Mouse (Mus musculus) liver, embryonic 18 days (tissue): ENCODE data around the gene Fam131b. TPM values are rescaled to one million over a fixed set of nuclear protein-coding genes. Genes with fewer than 3 reads are reported as not detected.

Source experiments
- polyA plus RNA-seq: library from polyadenylated mRNA; depleted of rRNA; stranded (reverse); fragments of >200 nt; gene quantifications from 2 replicates; pipeline ENCODE4 v1.2.3, GENCODE M21; 2012; rRNA removed

The Fam131b gene
- 0.03 and 0.05 TPM in 2 replicates for polyA plus RNA-seq

DNA sequence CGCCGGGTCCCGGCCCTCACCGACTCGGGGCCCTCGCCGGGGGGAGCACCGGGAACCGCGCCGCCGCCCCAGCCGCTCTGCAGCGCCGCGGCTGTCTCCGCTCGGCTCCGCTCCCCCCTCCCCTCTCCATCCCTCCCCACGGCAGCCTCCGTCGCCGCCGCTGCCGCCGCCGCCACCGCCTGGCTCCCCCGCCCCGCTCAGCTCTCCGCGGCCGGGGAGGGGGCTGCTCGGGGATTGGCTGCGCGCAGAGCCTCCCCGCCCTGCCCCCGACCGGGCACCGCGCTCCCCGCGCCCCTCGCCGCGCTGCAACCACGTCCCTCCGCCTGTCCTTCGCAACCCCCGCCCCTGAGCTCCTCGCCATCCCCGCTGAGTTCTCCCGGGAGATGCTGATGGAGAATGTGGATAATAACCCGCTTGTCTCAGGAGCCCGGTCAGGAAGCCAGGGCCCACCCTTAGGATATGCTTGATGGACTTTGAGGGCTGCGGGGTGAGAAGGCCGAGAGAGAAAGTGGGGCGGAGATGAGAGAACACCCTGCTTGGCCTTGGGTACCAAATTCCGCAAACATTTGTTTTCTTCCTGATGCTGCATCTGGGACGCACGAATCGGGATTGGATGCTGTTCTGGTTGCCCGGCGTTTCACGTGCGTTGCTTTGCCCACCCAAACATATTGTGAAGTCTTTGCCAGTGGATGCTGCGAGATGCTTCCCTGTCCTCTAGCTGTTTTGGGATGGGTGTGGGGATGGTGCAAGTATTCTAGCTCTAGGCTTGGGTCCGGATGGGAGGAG, at the start of gene Fam131b:
Gene Fam131b, minus strand, starts transcription at position 162 of the 786 bp plus-strand sequence.

DNA sequence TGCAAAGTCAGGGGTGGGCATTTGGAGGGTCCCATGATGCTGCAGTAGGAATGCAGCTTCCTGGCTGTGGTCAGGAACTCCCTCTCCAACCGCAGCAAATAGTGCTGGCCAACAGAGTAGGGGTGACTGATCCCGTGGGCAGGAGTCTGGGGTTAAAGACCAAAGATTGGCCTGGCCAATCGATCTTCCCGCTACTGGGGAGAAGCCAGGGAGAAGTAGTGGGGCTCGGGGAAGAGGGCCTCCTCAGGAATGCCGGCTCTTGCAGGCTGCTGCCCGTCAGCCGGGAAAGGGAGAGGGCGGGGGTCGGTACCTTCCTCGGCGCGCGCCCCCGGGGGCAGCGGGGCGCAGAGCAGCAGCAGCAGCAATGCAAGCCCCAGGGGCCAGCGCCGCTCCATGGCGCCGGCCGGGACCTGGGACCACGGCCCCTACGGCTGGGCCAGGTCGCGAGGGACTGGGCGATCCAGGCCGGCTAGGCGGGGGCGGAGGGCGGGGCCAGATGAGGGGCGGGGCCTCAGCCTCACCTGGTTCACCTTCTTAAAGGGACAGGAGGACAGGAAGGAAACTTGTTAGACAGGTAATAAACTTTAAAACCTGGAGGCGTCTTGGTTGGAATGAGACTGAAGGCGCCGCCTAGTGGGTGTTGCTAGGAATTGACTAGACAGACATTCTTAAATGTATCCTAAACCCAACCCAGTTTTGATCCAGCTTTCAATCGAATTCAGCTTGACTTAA, 48.5 kb upstream of the Fam131b start, which contains the start of gene Epha1:
Gene Epha1, minus strand, starts transcription at position 453 of the 732 bp plus-strand sequence.

DNA sequence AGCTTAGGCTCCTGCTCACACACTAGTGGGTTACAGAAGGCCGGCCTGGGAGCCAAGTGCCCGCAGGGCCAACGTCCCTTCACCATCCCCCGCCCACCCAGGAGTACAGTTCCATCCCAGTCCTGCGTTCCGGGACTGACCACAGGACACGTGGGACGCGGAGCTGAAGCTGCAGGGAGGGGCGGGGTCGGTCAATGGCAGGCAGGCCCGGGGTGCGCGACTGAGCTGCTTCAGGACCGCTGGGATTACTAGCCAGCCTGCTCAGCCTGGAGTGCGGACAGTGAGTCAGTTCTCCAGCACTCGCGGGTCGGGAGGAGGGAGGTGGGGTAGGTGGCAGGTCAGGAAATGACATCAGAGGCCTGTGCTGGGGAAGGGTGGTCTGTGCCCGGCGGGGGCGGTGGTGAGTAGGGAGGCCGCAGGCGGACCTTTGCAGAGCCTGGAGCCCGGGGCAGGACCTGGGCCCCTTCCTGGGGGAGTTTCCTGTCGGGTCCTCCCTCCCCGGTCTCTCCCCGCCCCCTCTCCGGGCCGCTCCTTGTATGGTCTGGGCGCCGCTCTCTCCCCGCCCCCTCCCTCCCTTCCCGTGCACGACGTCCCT, 25.1 kb upstream of the Fam131b start, which contains the start of gene Zyx:
Gene Zyx, plus strand, starts transcription at position 205 of the 595 bp plus-strand sequence.

DNA sequence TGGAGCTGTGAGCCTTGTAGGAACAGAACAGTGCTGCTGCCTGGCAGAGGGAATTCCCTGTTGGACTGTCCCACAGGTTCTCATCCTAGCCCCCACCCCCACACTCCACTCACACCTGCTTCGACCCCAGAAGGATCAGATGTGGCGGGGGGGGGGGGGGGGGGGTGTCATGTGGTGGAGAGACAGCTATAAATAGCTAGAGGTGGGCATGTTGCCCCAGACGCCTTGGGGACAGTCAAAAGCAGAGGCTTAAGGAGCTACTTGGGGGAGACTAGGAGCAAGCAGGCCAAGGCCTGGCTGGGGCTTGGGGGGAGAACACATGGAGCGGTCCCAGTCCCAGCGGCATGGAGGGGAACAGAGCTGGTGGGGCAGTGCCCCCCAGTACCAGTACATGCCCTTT, 38.0 kb downstream of the Fam131b start, which contains the start of gene Clcn1:
Gene Clcn1, plus strand, starts transcription at position 238 of the 400 bp plus-strand sequence.

Other genes with a start within 250 kb of the Fam131b start
- not detected in 2 replicates for gene Tas2r139, start 183.7 kb downstream of the Fam131b start, polyA plus RNA-seq
- gene Tas2r144, start 109.3 kb downstream of the Fam131b start, polyA plus RNA-seq: not detected in 2 replicates
- 11.0 and 14.4 TPM in 2 replicates for gene Gstk1, start 78.7 kb downstream of the Fam131b start, polyA plus RNA-seq
- 0.26 and 0.29 TPM in 2 replicates for gene Tmem139, start 62.7 kb downstream of the Fam131b start, polyA plus RNA-seq
- 17.4 and 18.2 TPM in 2 replicates for gene Casp2, start 59.7 kb downstream of the Fam131b start, polyA plus RNA-seq
- 0.11 and 0.14 TPM in 2 replicates for gene Clcn1, start 38.0 kb downstream of the Fam131b start, polyA plus RNA-seq
- gene Zyx, start 25.0 kb upstream of the Fam131b start, polyA plus RNA-seq: 37.7 and 44.0 TPM in 2 replicates
- 15.6 and 17.5 TPM in 2 replicates for gene Epha1, start 48.6 kb upstream of the Fam131b start, polyA plus RNA-seq
- gene Tas2r143, start 75.6 kb upstream of the Fam131b start, polyA plus RNA-seq: 0.04 TPM in 1 of 2 replicates, not detected in the other
- gene Tas2r135, start 80.8 kb upstream of the Fam131b start, polyA plus RNA-seq: 0.03 and 0.04 TPM in 2 replicates
- 0.04 TPM in 1 of 2 replicates, not detected in the other for gene Tas2r126, start 109.9 kb upstream of the Fam131b start, polyA plus RNA-seq
- not detected in 2 replicates for gene Olfr458, start 140.6 kb upstream of the Fam131b start, polyA plus RNA-seq
- gene Olfr457, start 151.7 kb upstream of the Fam131b start, polyA plus RNA-seq: not detected in 2 replicates
- gene Olfr456, start 162.6 kb upstream of the Fam131b start, polyA plus RNA-seq: not detected in 2 replicates
- not detected in 2 replicates for gene Olfr455, start 222.9 kb upstream of the Fam131b start, polyA plus RNA-seq